Mouse (Mus musculus) bone marrow, adult 2 months (tissue): ENCODE data around the gene Tmem63c.

Experiments
- CTCF ChIP-seq: fragments of 200-500 bp; IDR thresholded peaks from 2 replicates; pipeline ENCODE4 v1.5.1; 2011; ENCODE audit warnings: low read length, control low read depth; ENCODE audit not compliant: control insufficient read depth, insufficient read depth
- POLR2A ChIP-seq: fragments of 200-500 bp; IDR thresholded peaks from 2 replicates; pipeline ENCODE4 v1.6.1; 2011; ENCODE audit warnings: low read depth, mild to moderate bottlenecking, control low read depth, low read length, borderline replicate concordance; ENCODE audit not compliant: control insufficient read depth

DNA sequence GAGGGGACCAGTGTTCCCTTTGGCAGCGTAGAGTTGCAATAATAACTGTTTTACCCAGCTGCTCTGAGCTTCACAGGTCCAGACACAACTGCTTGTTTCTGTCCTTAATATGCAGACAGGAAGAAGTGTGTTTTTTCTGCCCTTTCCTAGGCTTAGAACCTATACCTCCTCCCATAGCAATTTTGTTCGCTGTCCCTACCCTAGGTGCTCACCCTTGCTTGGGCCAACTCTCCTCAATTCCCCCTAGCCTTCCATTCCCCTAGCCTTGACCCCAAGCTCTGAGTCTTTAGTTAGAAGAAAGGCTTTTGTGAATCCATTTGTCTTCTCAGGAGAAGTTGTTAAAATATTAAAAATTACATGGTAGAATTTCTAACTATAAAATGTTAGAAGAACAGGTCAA lies 117.6 kb downstream of the Tmem63c start:
- no peak for TF ChIP-seq CTCF
- no peak for TF ChIP-seq POLR2A
